In genomic region chr15:98812741-98813424, GRCm38 (mm10) we compare ENCODE assay signal across 24 mouse cellular contexts. TPM values are rescaled to one million over a fixed set of nuclear protein-coding genes. Genes with fewer than 3 reads are reported as not detected.
A peak's percentile ranks its signal among the peaks of the same experiment; 100 is the strongest.
DNase-seq lines count a peak whose midpoint lies in the region; ATAC-seq and TF ChIP-seq lines count a peak whose summit lies in the region.
"Had no signal": no experiment of that assay in that cellular context is flagged by ENCODE, and none has a peak within 500 bp of the region (broad histone marks: within the 10 kb centered on the region; RNA-seq: fewer than 3 reads in every experiment).

No protein-coding gene starts in this region.

- no peak overlapping the region for H3K4me2 ChIP-seq in midbrain, embryonic 14.5 days (ENCODE audit: low read length)
- H3K4me2 ChIP-seq: heart, embryonic 13.5 days; midbrain, embryonic 13.5 days had no signal

- no peak for ATAC-seq in midbrain, embryonic 14.5 days (ENCODE audit: low FRiP score, low TSS enrichment)
- ATAC-seq: forebrain, embryonic 16.5 days; midbrain, embryonic 13.5 days had no signal

- H3K9me3 ChIP-seq in E14TG2a.4 (ENCODE audit: low read length): no peaks in the 10 kb centered on the region
- no peaks in the 10 kb centered on the region for H3K9me3 ChIP-seq in midbrain, embryonic 14.5 days (ENCODE audit: control insufficient read depth, low read length)
- H3K9me3 ChIP-seq: G1E; heart, embryonic 13.5 days; midbrain, embryonic 13.5 days had no signal

- WGBS in midbrain, embryonic 14.5 days: 79% methylated on average over 20 of the region's 20 CpGs

- no peak for TF ChIP-seq CTCF in E14TG2a.4 (conservative IDR thresholded peaks at IDR 0.05; ENCODE audit: low read length)
- no peak for TF ChIP-seq CTCF in cortical plate, adult 2 months (IDR thresholded peaks at IDR 0.05; ENCODE audit: extremely low read depth, insufficient read depth, low read length)

- TF ChIP-seq POLR2A in cortical plate, adult 2 months (IDR thresholded peaks at IDR 0.05; ENCODE audit: extremely low read depth, insufficient read depth, low read length): peak; percentile 46; the same call in 1 of the 2 replicates

- H3K36me3 ChIP-seq in E14TG2a.4 (ENCODE audit: insufficient read depth, low read length): peaks cover 54% of the 10 kb centered on the region
- H3K36me3 ChIP-seq in midbrain, embryonic 14.5 days (ENCODE audit: control insufficient read depth, insufficient read depth, low read length): peaks cover 37% of the 10 kb centered on the region

- H3K4me3 ChIP-seq in E14TG2a.4 (replicated peaks; ENCODE audit: low read length): peak overlapping the region; percentile 37; the same call in 1 of the 2 replicates
- no peak overlapping the region; the same call in 1 of the 2 replicates for H3K4me3 ChIP-seq in cortical plate, adult 2 months (ENCODE audit: insufficient read depth, low read length)
- H3K4me3 ChIP-seq in midbrain, embryonic 14.5 days (replicated peaks; ENCODE audit: low read depth, low read length): no peak overlapping the region
- H3K4me3 ChIP-seq: erythroblast, embryonic 14.5 days; heart, embryonic 13.5 days; midbrain, embryonic 13.5 days had no signal

- H3K9ac ChIP-seq in midbrain, embryonic 14.5 days (replicated peaks; ENCODE audit: low read length): no peak overlapping the region
- H3K9ac ChIP-seq: heart, embryonic 13.5 days; midbrain, embryonic 13.5 days had no signal

- H3K27me3 ChIP-seq in E14TG2a.4 (ENCODE audit: insufficient read depth, low read length): peaks cover 22% of the 10 kb centered on the region
- H3K27me3 ChIP-seq in midbrain, embryonic 14.5 days (ENCODE audit: control insufficient read depth, insufficient read depth, low read length): peaks cover 22% of the 10 kb centered on the region

- H3K27ac ChIP-seq in cortical plate, adult 2 months (ENCODE audit: insufficient read depth, low read length): peak overlapping the region; percentile 91
- H3K27ac ChIP-seq in midbrain, embryonic 14.5 days (replicated peaks; ENCODE audit: low read depth, low read length): no peak overlapping the region
- H3K27ac ChIP-seq: heart, embryonic 13.5 days; midbrain, embryonic 13.5 days had no signal

- peaks cover 33% of the 10 kb centered on the region for H3K4me1 ChIP-seq in E14TG2a.4 (replicated peaks; ENCODE audit: low read depth, low read length)
- peaks cover 11% of the 10 kb centered on the region for H3K4me1 ChIP-seq in cortical plate, adult 2 months (ENCODE audit: control insufficient read depth, insufficient read depth, low read length)
- H3K4me1 ChIP-seq in midbrain, embryonic 14.5 days (ENCODE audit: control insufficient read depth, insufficient read depth, low read length): peaks cover 9% of the 10 kb centered on the region; the same call in 1 of the 2 replicates

- peak; percentile 57 to 87 for DNase-seq in layer of hippocampus, postnatal 14 days (ENCODE audit: low spot score in 2 of 2)
- DNase-seq in right cerebral cortex, adult 2 months (ENCODE audit: low spot score in 2 of 2): peak; percentile 83 to 88
- DNase-seq in midbrain, embryonic 14.5 days: no peak
- DNase-seq in adrenal gland, adult 18-20 months (ENCODE audit: low spot score in 2 of 2): no peak
- no peak for DNase-seq in spleen, adult 18-20 months
- DNase-seq: adrenal gland, postnatal 10 days; cerebellum, adult 8-10 months; embryo, embryonic 11 days; gastrocnemius, postnatal 14 days; kidney, adult 8-10 months; liver; lung, adult 18-20 months; lung, postnatal 4 days; thymus, postnatal 4 days had no signal

RNA-seq across cellular contexts. Expression of gene Ddn, which starts 3.6 kb away (rescaled TPM):
- polyA plus RNA-seq in cortical plate, adult 2 months (2012; rRNA removed): 723 and 876 TPM in 2 replicates
- 100 to 1,000 TPM; 747 to 793 TPM for total RNA-seq in layer of hippocampus, postnatal 14 days (2021)
- 0.57 and 0.66 TPM in 2 replicates for polyA plus RNA-seq in midbrain, embryonic 14.5 days (2014; fragmentation: Nextera tagmentation; extraction: Ambion mirVana)
- not detected for total RNA-seq in adrenal gland, adult 18-20 months (2021)
- polyA plus RNA-seq: stomach, embryonic 16.5 days had no signal

RNA-seq across cellular contexts. Expression of gene Prkag1, which starts 18.4 kb away (rescaled TPM):
- 71.3 and 75.7 TPM in 2 replicates for polyA plus RNA-seq in cortical plate, adult 2 months (2012; rRNA removed)
- total RNA-seq in layer of hippocampus, postnatal 14 days (2021): 10 to 100 TPM; 44.5 to 46.2 TPM
- 56.5 and 72.8 TPM in 2 replicates for polyA plus RNA-seq in midbrain, embryonic 14.5 days (2014; fragmentation: Nextera tagmentation; extraction: Ambion mirVana)
- total RNA-seq in adrenal gland, adult 18-20 months (2021): 10 to 100 TPM; 64.0 to 71.5 TPM

RNA-seq across cellular contexts. Expression of gene Wnt1, which starts 23.2 kb away (rescaled TPM):
- 0.15 and 0.17 TPM in 2 replicates for polyA plus RNA-seq in cortical plate, adult 2 months (2012; rRNA removed)
- total RNA-seq in layer of hippocampus, postnatal 14 days (2021): not detected
- 1.3 and 4.1 TPM in 2 replicates for polyA plus RNA-seq in midbrain, embryonic 14.5 days (2014; fragmentation: Nextera tagmentation; extraction: Ambion mirVana)
- not detected for total RNA-seq in adrenal gland, adult 18-20 months (2021)
- total RNA-seq: G1E; hematopoietic stem cell, adult 5-6 weeks; layer of hippocampus, postnatal 25 days had no signal
- polyA plus RNA-seq: erythroblast, embryonic 14.5 days; G1E; heart, embryonic 13.5 days; stomach, embryonic 16.5 days had no signal

RNA-seq across cellular contexts. Expression of gene Wnt10b, which starts 34.9 kb away (rescaled TPM):
- 2.6 and 3.1 TPM in 2 replicates for polyA plus RNA-seq in cortical plate, adult 2 months (2012; rRNA removed)
- under 1 TPM; 0.41 to 0.48 TPM for total RNA-seq in layer of hippocampus, postnatal 14 days (2021)
- polyA plus RNA-seq in midbrain, embryonic 14.5 days (2014; fragmentation: Nextera tagmentation; extraction: Ambion mirVana): not detected in 2 replicates
- 1 to 10 TPM in 1 of 2 experiments, under 1 TPM in 1; 0.36 to 3.1 TPM for total RNA-seq in adrenal gland, adult 18-20 months (2021)
- polyA plus RNA-seq: erythroblast, embryonic 14.5 days; forebrain, embryonic 16.5 days had no signal

RNA-seq across cellular contexts. Expression of gene Arf3, which starts 49.9 kb away (rescaled TPM):
- polyA plus RNA-seq in cortical plate, adult 2 months (2012; rRNA removed): 701 and 730 TPM in 2 replicates
- total RNA-seq in layer of hippocampus, postnatal 14 days (2021): 100 to 1,000 TPM; 791 to 794 TPM
- 57.5 and 63.3 TPM in 2 replicates for polyA plus RNA-seq in midbrain, embryonic 14.5 days (2014; fragmentation: Nextera tagmentation; extraction: Ambion mirVana)
- 100 to 1,000 TPM; 104 to 145 TPM for total RNA-seq in adrenal gland, adult 18-20 months (2021)

Comparison
In these comparisons a context has a peak if more than half of its experiments do, and no peak if none do; other contexts are left out.
1. DNase-seq: peak in layer of hippocampus, postnatal 14 days (2 of 2) and right cerebral cortex, adult 2 months (2 of 2); none in midbrain, embryonic 14.5 days (single experiment), adrenal gland, adult 18-20 months (0 of 2) and spleen, adult 18-20 months (0 of 2).
2. RNA of gene Ddn, which starts 3.6 kb away (total RNA-seq): 747 to 793 TPM in layer of hippocampus, postnatal 14 days; not detected in adrenal gland, adult 18-20 months; every median in the first group is over 100 times any median in the second.